In genomic region chr2:75981440-75982081, GRCm38 (mm10) we compare ENCODE assay signal across 8 mouse cellular contexts. TPM values are rescaled to one million over a fixed set of nuclear protein-coding genes. Genes with fewer than 3 reads are reported as not detected.
DNase-seq lines count a peak whose midpoint lies in the region; ATAC-seq lines count a peak whose summit lies in the region.
"Not testable (repeated sequence)": the region's sequence is repeated elsewhere in the genome, so short reads cannot be mapped to it uniquely, and the experiment has no call there.

TSS of gene Ttc30a1 (minus strand) at chr2:75981967.

- 3% methylated on average over 30 of the region's 34 CpGs for whole genome bisulfite sequencing in forebrain, embryonic 14.5 days
- 5% methylated on average over 34 of the region's 34 CpGs for WGBS in liver, embryonic 13.5 days (ENCODE audit: insufficient replicate concordance)

- intact Hi-C loops in heart, postnatal 10 days (cut with DNase I), result not testable (repeated sequence)

- DNase-seq in forebrain, embryonic 14.5 days (ENCODE audit: low spot score), result peak; percentile 96
- DNase-seq in heart, postnatal 10 days, result peak; percentile 87
- DNase-seq in kidney, postnatal 36 days, result peak; percentile 80 to 81
- peak; percentile 62 for DNase-seq in liver, embryonic 13.5 days
- peak; percentile 87 for DNase-seq in naive thymus-derived CD4-positive, alpha-beta T cell, adult 2 months (ENCODE audit: low read depth)
- peak; percentile 49 to 75 for DNase-seq in spleen, postnatal 4 days (ENCODE audit: low spot score in 2 of 2)

- H3K4me2 ChIP-seq in forebrain, embryonic 14.5 days (ENCODE audit: low read length), result peak within 1 kb of the TSS; percentile 61
- H3K4me2 ChIP-seq in liver, embryonic 13.5 days, result peak within 1 kb of the TSS; percentile 74

- H3K4me1 ChIP-seq in forebrain, embryonic 14.5 days (ENCODE audit: control insufficient read depth, insufficient read depth, low read length); liver, embryonic 13.5 days (replicated peaks): not testable (repeated sequence)

- not testable (repeated sequence) for H3K27me3 ChIP-seq in forebrain, embryonic 14.5 days (replicated peaks; ENCODE audit: control insufficient read depth, insufficient read depth, low read length); liver, embryonic 13.5 days

- H3K9me3 ChIP-seq in forebrain, embryonic 14.5 days (replicated peaks; ENCODE audit: control insufficient read depth, low read length); liver, embryonic 13.5 days (replicated peaks): not testable (repeated sequence)

- not testable (repeated sequence) for H3K36me3 ChIP-seq in forebrain, embryonic 14.5 days (ENCODE audit: control insufficient read depth, insufficient read depth, low read length); liver, embryonic 13.5 days

- H3K4me3 ChIP-seq in forebrain, embryonic 14.5 days (ENCODE audit: low read depth, low read length), result peak within 1 kb of the TSS; percentile 34
- H3K4me3 ChIP-seq in liver, embryonic 13.5 days (replicated peaks), result peak within 1 kb of the TSS; percentile 58

- peak within 1 kb of the TSS; percentile 47; the same call in 1 of the 2 replicates for H3K9ac ChIP-seq in forebrain, embryonic 14.5 days (ENCODE audit: low read length)
- peak within 1 kb of the TSS; percentile 54 for H3K9ac ChIP-seq in liver, embryonic 13.5 days

- peak; percentile 89 for ATAC-seq in CD4-positive, CD25-positive, alpha-beta regulatory T cell, adult 4 months
- peak; percentile 83 for ATAC-seq in cerebellum, adult (ENCODE audit: insufficient number of reproducible peaks, low FRiP score, low TSS enrichment)
- ATAC-seq in forebrain, embryonic 14.5 days, result peak; percentile 76
- ATAC-seq in liver, embryonic 13.5 days (ENCODE audit: low read depth), result peak; percentile 75

- not testable (repeated sequence) for H3K27ac ChIP-seq in forebrain, embryonic 14.5 days (ENCODE audit: low read depth, low read length); liver, embryonic 13.5 days

RNA-seq across cellular contexts. Expression of gene Ttc30a1, which starts in this region (rescaled TPM):
- polyA plus RNA-seq in CD4-positive, CD25-positive, alpha-beta regulatory T cell, adult 4 months (2017; shearing (Covaris generic)), result 1 to 10 TPM in 1 of 2 experiments, under 1 TPM in 1; 0.90 to 1.7 TPM
- polyA plus RNA-seq in forebrain, embryonic 14.5 days (2014; fragmentation: Nextera tagmentation; extraction: Ambion mirVana), result 8.8 and 10.4 TPM in 2 replicates
- total RNA-seq in heart, postnatal 10 days (2021), result 1 to 10 TPM; 2.7 to 3.6 TPM
- polyA plus RNA-seq in liver, embryonic 13.5 days (2015; fragmentation: Nextera tagmentation; extraction: Ambion mirVana), result 1.4 and 1.6 TPM in 2 replicates
